Mouse (Mus musculus) brown adipose tissue, adult 24 weeks (tissue): ENCODE measurements around the gene Mthfd1l. TPM values are rescaled to one million over a fixed set of nuclear protein-coding genes. Genes with fewer than 3 reads are reported as not detected.

Source experiments
- H3K27ac ChIP-seq: fragments of 200-500 bp; replicated peaks from 2 replicates; pipeline ENCODE4 v1.5.1; 2012; ENCODE audit warnings: low read depth, mild to moderate bottlenecking, low read length
- H3K4me1 ChIP-seq: fragments of 200-500 bp; 2 replicates; pipeline ENCODE4 v1.6.1; 2012; ENCODE audit warnings: low read length, mixed read lengths; ENCODE audit not compliant: control insufficient read depth, insufficient read depth, insufficient read length
- H3K4me3 ChIP-seq: fragments of 200-500 bp; 2 replicates; pipeline ENCODE4 v1.5.1; 2012; ENCODE audit warnings: low read depth, mild to moderate bottlenecking, low read length, moderate library complexity; ENCODE audit not compliant: insufficient read depth
- polyA plus RNA-seq: library from polyadenylated mRNA; stranded (reverse); fragments of >200 nt; gene quantifications from 2 replicates; pipeline ENCODE4 v1.2.4, GENCODE M21; 2012; ENCODE audit not compliant: missing spikeins, insufficient read depth, insufficient read length

Mthfd1l gene
- polyA plus RNA-seq, 1 experiment, result not detected

- Histone ChIP-seq H3K27ac (no peak overlapping the region), H3K4me1 (0 out of 2 replicates have a peak, but pooled peaks cover 2% of the 10 kb centered on the region), H3K4me3 (no peak overlapping the region)
Observed at GRCm38 (mm10) chr10:4047666-4048065, 74.7 kb downstream of the Mthfd1l start.

- no peaks in the 10 kb centered on the region for H3K4me1 ChIP-seq
- no peak overlapping the region for H3K4me3 ChIP-seq
Observed at GRCm38 (mm10) chr10:4050236-4050635, 77.3 kb downstream of the Mthfd1l start.

GRCm38 (mm10) chr10:4052711-4053110 lies 79.8 kb downstream of the Mthfd1l start:
- H3K4me1 ChIP-seq, result no peaks in the 10 kb centered on the region
- H3K27ac ChIP-seq, result no peak overlapping the region
- H3K4me3 ChIP-seq, result no peak overlapping the region

More at GRCm38 (mm10) chr10:4050236-4050635, 77.3 kb downstream of the Mthfd1l start:
- no peak overlapping the region for H3K27ac ChIP-seq

- Histone ChIP-seq H3K27ac (no peak overlapping the region), H3K4me1 (no peaks in the 10 kb centered on the region), H3K4me3 (no peak overlapping the region)
Observed at GRCm38 (mm10) chr10:4053278-4054061, 80.6 kb downstream of the Mthfd1l start.

GRCm38 (mm10) chr10:4054589-4054988 lies 81.7 kb downstream of the Mthfd1l start:
- H3K4me3 ChIP-seq, result no peak overlapping the region
- no peaks in the 10 kb centered on the region for H3K4me1 ChIP-seq
- H3K27ac ChIP-seq, result no peak overlapping the region

- Histone ChIP-seq H3K27ac (no peak overlapping the region), H3K4me1 (no peaks in the 10 kb centered on the region), H3K4me3 (no peak overlapping the region)
Observed at GRCm38 (mm10) chr10:4057397-4057796, 84.5 kb downstream of the Mthfd1l start.

- Histone ChIP-seq H3K4me1 (no peaks in the 10 kb centered on the region), H3K4me3 (no peak overlapping the region), H3K27ac (no peak overlapping the region)
Observed at GRCm38 (mm10) chr10:4057832-4058231, 84.9 kb downstream of the Mthfd1l start.

GRCm38 (mm10) chr10:4061071-4061987 lies 88.4 kb downstream of the Mthfd1l start:
- Histone ChIP-seq H3K4me1 (no peaks in the 10 kb centered on the region), H3K4me3 (no peak overlapping the region), H3K27ac (no peak overlapping the region)

GRCm38 (mm10) chr10:4063537-4063936 lies 90.6 kb downstream of the Mthfd1l start:
- Histone ChIP-seq H3K4me3 (no peak overlapping the region), H3K27ac (no peak overlapping the region), H3K4me1 (no peaks in the 10 kb centered on the region)

GRCm38 (mm10) chr10:4065295-4066084 lies 92.6 kb downstream of the Mthfd1l start:
- Histone ChIP-seq H3K27ac (no peak overlapping the region), H3K4me3 (no peak overlapping the region)

GRCm38 (mm10) chr10:4069258-4069826 lies 96.4 kb downstream of the Mthfd1l start:
- no peak overlapping the region for H3K27ac ChIP-seq
- no peak overlapping the region for H3K4me3 ChIP-seq
- H3K4me1 ChIP-seq, result peaks cover 3% of the 10 kb centered on the region; the same call in 1 of the 2 replicates

More at GRCm38 (mm10) chr10:4065295-4066084, 92.6 kb downstream of the Mthfd1l start:
- peaks cover under 1% of the 10 kb centered on the region; the same call in 1 of the 2 replicates for H3K4me1 ChIP-seq

GRCm38 (mm10) chr10:4070061-4070460 lies 97.1 kb downstream of the Mthfd1l start:
- Histone ChIP-seq H3K4me1 (peaks cover 3% of the 10 kb centered on the region; the same call in 1 of the 2 replicates), H3K27ac (no peak overlapping the region), H3K4me3 (no peak overlapping the region)

GRCm38 (mm10) chr10:4071069-4071844 lies 98.3 kb downstream of the Mthfd1l start:
- no peak overlapping the region for H3K27ac ChIP-seq
- H3K4me3 ChIP-seq, result no peak overlapping the region

More at GRCm38 (mm10) chr10:4071069-4071844, 98.3 kb downstream of the Mthfd1l start:
- peaks cover 3% of the 10 kb centered on the region; the same call in 1 of the 2 replicates for H3K4me1 ChIP-seq
